Mouse (Mus musculus): ENCODE data around the gene Adgrg2.

DNA sequence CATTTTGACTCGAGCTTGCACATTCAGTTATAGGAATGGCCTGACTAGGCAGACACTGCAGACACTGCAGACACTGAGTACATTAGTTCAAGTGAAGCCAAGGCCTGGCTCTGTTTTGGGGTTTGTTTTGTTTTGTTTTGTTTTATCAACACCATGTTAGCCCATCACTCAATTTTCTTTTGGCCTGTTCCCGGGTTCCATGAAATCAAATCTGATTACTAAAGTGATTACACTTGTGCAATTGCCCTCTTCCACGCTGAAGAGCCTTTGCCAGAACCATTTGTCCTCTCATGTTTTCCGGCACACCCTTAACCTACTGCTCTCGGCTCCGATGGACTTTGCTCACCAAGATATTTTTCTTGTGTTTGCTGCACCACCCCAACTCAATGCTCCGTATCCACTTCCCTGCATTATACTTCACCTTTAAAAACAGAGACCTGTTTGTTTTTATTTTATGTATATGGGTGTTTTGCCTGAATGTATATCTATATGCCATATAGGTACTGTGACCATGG lies 23.4 kb downstream of the Adgrg2 start:
- TF ChIP-seq USF2 (conservative IDR thresholded peaks at IDR 0.05; ENCODE audit: low read depth, low read length): no peak
- no peak for TF ChIP-seq CTCF (conservative IDR thresholded peaks at IDR 0.05 in 1 of 2, IDR thresholded peaks at IDR 0.05 in 1 of 2; ENCODE audit: low read depth in 2 of 2, low read length in 2 of 2)
